Mouse (Mus musculus): Measurements from ENCODE around the gene Ptprn2. TPM values are rescaled to one million over a fixed set of nuclear protein-coding genes. Genes with fewer than 3 reads are reported as not detected.

Ptprn2 gene
- polyA plus RNA-seq, 1 experiment from 2014 or later, result 7.9 TPM

DNA sequence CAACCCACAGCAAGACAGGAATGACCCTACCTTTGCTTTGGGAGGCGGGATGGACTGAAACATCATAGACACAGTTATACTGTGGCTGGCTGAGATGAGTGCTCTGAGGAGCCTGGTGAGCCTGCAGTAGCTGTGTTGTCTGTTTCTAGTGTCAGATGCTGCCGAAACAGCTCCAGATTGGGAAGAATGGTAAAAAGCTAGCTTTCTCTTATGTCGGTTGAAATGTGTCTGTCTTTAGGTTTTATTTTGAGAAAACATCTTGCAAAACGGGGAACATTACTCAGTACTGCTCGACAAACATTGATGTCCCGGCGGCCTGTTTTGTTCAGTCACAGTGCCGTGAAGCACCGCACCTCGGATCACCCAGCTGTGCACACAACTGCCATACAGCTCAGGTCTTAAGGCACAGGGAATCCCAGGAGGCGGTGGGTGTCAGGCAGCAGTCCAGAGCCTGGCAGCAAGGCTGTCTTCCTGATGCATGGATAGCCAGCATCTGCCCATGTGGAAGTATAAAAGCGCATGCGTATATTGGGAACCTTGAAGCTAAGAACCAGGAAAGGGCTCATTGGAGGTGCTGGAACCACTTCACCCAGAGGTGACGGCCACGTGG, 689.7 kb downstream of the Ptprn2 start:
- Histone ChIP-seq H3K27me3 (ENCODE audit: low read depth, poor library complexity, severe bottlenecking) (no peaks in the 10 kb centered on the region), H3K36me3 (peaks cover 89% of the 10 kb centered on the region), H3K4me3 (peak overlapping the region; percentile 19; the same call in 1 of the 2 replicates), H3K4me1 (peaks cover 92% of the 10 kb centered on the region), H3K27ac (replicated peaks) (peak overlapping the region; percentile 89), H3K9me3 (replicated peaks) (no peaks in the 10 kb centered on the region)
- no peak for DNase-seq (ENCODE audit: low spot score)
- 77% methylated on average over 15 of the region's 15 CpGs for WGBS

DNA sequence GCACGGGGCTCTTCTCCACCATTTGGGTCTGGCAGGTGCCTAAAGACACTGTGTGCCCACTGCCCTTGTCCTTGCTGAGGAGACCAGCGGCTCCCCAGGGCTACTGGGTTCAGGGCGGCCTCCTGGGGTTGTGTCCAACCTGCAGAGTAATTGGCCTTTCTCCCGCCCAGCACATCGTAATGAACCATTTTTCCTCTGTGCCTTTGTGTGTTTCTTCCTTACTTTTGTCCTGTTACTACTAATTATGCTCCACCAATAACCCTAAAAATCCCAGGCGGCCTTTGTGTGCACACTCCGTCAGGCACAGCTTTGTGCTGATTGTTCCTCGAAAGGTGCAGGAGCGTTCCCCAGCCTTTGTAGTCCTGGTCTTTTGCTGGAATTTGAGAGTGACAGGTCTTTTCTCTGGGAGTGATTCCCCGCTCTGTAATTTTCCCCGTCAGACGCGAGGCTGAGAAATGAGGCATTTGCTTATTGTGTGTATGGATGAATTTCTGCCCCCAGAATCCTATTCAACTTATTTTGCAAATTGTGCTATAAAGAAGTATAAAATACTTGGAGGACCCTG, 690.8 kb downstream of the Ptprn2 start:
- no peak for DNase-seq (ENCODE audit: low spot score)
- Histone ChIP-seq H3K27me3 (ENCODE audit: low read depth, poor library complexity, severe bottlenecking) (no peaks in the 10 kb centered on the region), H3K9me3 (replicated peaks) (no peaks in the 10 kb centered on the region), H3K4me3 (peak overlapping the region; percentile 29; the same call in 1 of the 2 replicates), H3K4me1 (peaks cover 90% of the 10 kb centered on the region), H3K27ac (replicated peaks) (peak overlapping the region; percentile 89), H3K36me3 (peaks cover 89% of the 10 kb centered on the region)
- 38% methylated on average over 13 of the region's 13 CpGs for WGBS

DNA sequence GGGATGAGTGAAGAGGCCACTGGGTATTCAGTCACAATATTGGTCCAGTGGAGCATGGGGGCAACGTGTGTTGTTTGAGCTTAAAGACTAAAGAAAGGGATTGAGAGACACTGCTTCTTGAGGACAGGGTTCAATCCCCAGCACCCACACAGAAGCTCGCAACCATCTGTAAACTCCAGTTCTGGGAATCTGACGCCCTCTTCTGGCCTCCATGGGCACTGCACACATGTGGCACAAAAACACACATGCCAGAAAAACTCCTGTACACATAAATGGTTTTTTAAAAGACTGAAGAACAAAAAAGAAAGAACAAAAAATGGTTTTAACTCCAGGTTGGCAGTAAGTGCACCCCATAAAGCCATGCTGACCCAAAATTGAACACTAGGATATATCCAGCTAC, 701.6 kb downstream of the Ptprn2 start:
- 84% methylated on average over 3 of the region's 3 CpGs for WGBS
- Histone ChIP-seq H3K4me3 (no peak overlapping the region), H3K4me1 (peaks cover 15% of the 10 kb centered on the region), H3K36me3 (peaks cover 100% of the 10 kb centered on the region), H3K9me3 (replicated peaks) (peaks cover 18% of the 10 kb centered on the region), H3K27ac (replicated peaks) (no peak overlapping the region), H3K27me3 (ENCODE audit: low read depth, poor library complexity, severe bottlenecking) (no peaks in the 10 kb centered on the region)
- DNase-seq (ENCODE audit: low spot score), result no peak

DNA sequence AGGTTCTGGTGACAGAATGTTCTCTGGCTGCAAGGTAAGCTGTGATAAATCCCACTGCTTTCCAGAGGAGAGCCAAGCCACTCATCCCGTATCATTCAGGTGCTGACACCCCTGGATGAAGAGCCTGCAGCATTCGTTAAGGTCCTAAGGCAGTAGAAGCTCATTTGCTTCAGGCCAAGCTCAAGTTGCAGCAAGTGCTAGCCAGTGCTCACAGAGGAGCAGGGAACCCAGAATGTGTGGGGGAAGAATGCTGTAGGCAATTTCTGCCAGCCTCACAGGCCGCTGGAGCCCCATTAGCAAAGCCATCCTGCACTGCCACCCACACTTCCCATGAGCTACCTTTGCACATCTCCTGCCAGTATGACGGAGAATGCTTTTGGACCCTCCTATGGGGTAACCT, 706.5 kb downstream of the Ptprn2 start:
- no peaks in the 10 kb centered on the region for H3K27me3 ChIP-seq (ENCODE audit: low read depth, poor library complexity, severe bottlenecking)
- DNase-seq (ENCODE audit: low spot score), result no peak
- H3K27ac ChIP-seq (replicated peaks), result 0 out of 2 replicates have a peak overlapping the region, but pooled peaks have one; percentile 15
- WGBS, result 86% methylated on average over 4 of the region's 4 CpGs
- H3K4me3 ChIP-seq, result no peak overlapping the region
- H3K4me1 ChIP-seq, result peaks cover 61% of the 10 kb centered on the region
- peaks cover 87% of the 10 kb centered on the region for H3K36me3 ChIP-seq
- H3K9me3 ChIP-seq (replicated peaks), result peaks cover 1% of the 10 kb centered on the region

DNA sequence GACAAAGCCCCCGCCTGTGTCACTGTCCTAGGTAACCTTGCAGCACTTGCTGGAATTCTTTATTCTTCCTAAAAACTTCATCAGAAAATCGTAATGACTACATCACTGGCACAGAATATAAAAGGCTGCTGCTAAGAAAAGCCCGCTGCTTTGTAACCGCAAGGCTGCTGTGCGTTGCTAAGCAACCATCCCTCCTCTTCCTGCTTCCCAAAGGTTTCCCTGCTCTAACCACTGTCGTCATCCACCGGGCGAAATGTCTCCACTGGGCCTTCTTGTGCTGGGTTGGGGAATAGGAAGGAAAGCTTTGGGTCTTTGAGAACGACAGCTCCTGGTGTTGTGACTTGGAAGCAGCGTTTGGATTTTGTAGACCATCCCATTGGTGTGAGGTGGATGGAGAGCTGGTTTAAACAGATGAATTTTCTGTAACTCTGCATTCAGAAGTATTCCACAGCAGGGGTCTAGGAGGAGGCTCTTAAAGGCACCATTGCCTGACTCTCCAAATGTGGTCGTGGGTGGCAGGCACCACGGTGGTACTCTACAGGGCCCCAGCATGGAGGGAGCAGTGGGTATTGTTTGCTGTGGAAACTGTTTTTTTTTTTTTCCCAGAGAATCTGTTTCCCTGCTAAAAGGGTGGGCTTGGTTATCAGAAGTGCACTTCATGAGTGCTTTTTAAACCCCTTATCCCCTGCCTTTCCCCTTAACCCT, 711.4 kb downstream of the Ptprn2 start:
- WGBS, result 2% methylated on average over 12 of the region's 12 CpGs
- peak; percentile 80 for DNase-seq (ENCODE audit: low spot score)
- peaks cover 67% of the 10 kb centered on the region for H3K36me3 ChIP-seq
- H3K27ac ChIP-seq (replicated peaks), result peak overlapping the region; percentile 82
- peak overlapping the region; percentile 28; the same call in 1 of the 2 replicates for H3K4me3 ChIP-seq
- no peaks in the 10 kb centered on the region for H3K9me3 ChIP-seq (replicated peaks)
- peaks cover 100% of the 10 kb centered on the region for H3K4me1 ChIP-seq
- H3K27me3 ChIP-seq (ENCODE audit: low read depth, poor library complexity, severe bottlenecking), result no peaks in the 10 kb centered on the region

DNA sequence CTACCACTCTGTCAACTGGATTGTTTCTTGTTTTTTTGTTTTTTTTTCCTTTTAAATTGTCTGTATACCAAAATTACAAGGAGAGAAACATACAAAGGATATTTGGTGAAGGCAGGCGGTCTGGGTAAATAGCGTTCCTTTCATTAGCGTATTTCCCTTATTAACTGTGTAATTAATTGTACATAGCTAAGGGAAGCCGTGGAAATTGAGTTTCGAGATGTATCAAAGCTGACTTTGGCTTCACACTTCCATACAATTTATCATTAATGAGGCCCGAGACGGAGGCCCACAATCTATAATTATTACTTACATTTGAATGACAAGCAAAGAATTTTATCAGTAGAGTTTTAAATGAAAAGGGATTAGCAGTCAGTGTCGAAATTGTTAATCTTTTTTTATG, 712.6 kb downstream of the Ptprn2 start:
- no peaks in the 10 kb centered on the region for H3K9me3 ChIP-seq (replicated peaks)
- peak overlapping the region; percentile 82 for H3K27ac ChIP-seq (replicated peaks)
- peaks cover 67% of the 10 kb centered on the region for H3K36me3 ChIP-seq
- no peak for DNase-seq (ENCODE audit: low spot score)
- peaks cover 100% of the 10 kb centered on the region for H3K4me1 ChIP-seq
- WGBS, result 58% methylated on average over 8 of the region's 8 CpGs
- no peak overlapping the region for H3K4me3 ChIP-seq
- H3K27me3 ChIP-seq (ENCODE audit: low read depth, poor library complexity, severe bottlenecking), result no peaks in the 10 kb centered on the region

DNA sequence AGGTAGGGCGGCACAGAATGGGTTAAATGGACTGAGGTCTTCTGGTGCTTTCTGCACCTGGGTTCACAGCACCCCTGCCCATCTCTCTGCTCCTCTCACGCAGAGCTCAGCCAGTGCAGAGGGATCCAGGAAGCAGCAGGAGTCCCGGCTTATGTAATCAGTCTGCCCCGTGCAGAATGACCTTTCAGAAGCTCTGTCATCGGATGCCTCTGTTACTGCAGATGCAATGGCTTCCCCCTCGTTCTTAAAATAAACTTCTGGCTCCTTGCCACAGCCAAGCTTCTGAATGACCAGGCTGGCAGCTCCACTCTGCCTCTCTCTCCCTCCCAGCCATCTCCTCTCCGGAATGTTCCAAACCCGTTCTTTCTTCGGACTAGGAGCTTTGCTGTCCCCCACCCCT, 714.6 kb downstream of the Ptprn2 start:
- peak; percentile 34 for DNase-seq (ENCODE audit: low spot score)

DNA sequence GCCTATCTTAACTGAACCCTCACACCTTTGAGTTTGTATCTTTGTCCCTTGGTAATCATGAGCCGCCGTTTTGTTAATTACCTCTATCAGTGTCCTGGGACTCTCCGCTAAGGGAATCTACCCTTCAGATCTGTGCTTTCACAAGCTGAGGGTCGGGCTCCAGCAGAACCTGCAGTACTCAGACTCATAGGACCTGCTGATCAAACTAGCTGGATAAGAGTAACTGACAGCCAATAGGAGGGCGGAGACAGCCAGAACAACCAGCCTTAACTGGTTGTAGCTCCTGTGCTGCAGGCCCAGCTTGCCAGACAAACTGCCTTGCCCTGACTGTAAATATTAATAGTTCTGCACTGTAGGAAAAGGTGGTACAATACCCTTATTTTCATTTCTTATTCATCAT, 715.1 kb downstream of the Ptprn2 start:
- Histone ChIP-seq H3K4me1 (peaks cover 93% of the 10 kb centered on the region), H3K27ac (replicated peaks) (peak overlapping the region; percentile 79), H3K36me3 (peaks cover 67% of the 10 kb centered on the region), H3K9me3 (replicated peaks) (no peaks in the 10 kb centered on the region), H3K4me3 (no peak overlapping the region), H3K27me3 (ENCODE audit: low read depth, poor library complexity, severe bottlenecking) (no peaks in the 10 kb centered on the region)
- DNase-seq (ENCODE audit: low spot score), result no peak
- 65% methylated on average over 5 of the region's 5 CpGs for WGBS

More for the DNA sequence above, 714.6 kb downstream of the Ptprn2 start:
- peak overlapping the region; percentile 79 for H3K27ac ChIP-seq (replicated peaks)
- peaks cover 98% of the 10 kb centered on the region for H3K4me1 ChIP-seq
- peaks cover 67% of the 10 kb centered on the region for H3K36me3 ChIP-seq
- 23% methylated on average over 9 of the region's 9 CpGs for WGBS
- H3K4me3 ChIP-seq, result no peak overlapping the region
- H3K27me3 ChIP-seq (ENCODE audit: low read depth, poor library complexity, severe bottlenecking), result no peaks in the 10 kb centered on the region
- no peaks in the 10 kb centered on the region for H3K9me3 ChIP-seq (replicated peaks)

DNA sequence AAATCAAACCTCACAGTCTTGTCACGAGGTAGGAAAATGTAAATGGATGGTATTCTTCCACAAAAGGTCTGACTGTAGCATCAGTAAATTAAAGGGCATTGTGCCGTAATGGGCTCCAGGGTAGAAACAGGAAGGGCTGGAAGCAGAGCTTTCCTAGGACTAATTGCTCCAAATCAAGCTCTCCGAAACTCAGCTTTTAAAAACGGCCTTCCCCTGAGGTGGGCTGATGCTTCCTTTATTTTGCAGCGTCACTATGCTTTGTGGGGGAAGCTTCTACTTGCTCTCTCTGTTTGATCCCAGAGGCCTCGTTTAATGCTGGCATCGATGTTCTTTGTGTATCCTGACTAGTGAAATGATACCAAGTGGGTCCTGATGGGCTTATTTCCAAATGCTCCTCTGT, 718.0 kb downstream of the Ptprn2 start:
- H3K36me3 ChIP-seq, result peaks cover 94% of the 10 kb centered on the region
- no peak for DNase-seq (ENCODE audit: low spot score)
- H3K4me1 ChIP-seq, result peaks cover 76% of the 10 kb centered on the region
- no peak overlapping the region for H3K4me3 ChIP-seq
- H3K9me3 ChIP-seq (replicated peaks), result no peaks in the 10 kb centered on the region
- peak overlapping the region; percentile 29; the same call in 1 of the 2 replicates for H3K27ac ChIP-seq (replicated peaks)
- 74% methylated on average over 7 of the region's 7 CpGs for WGBS
- no peaks in the 10 kb centered on the region for H3K27me3 ChIP-seq (ENCODE audit: low read depth, poor library complexity, severe bottlenecking)

DNA sequence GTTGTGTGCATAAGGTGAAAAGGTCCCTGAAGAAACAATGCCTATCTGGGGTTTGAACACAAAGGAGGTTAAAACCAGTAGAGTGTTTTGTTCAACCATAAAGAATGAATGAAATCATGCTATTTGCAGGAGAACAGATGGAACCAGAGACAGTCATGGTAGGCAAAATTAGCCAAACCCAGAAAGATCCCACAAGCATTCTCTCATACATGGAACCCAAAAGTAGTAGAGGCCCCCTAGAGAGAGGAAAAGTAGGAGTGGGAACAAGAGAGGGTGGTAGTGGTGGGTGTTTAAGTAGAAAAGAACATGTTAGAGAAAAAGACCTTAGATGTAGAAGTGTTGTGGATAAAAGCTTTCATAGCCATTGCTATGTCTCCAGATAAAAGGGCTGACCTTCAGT, 719.4 kb downstream of the Ptprn2 start:
- H3K4me1 ChIP-seq, result peaks cover 62% of the 10 kb centered on the region

DNA sequence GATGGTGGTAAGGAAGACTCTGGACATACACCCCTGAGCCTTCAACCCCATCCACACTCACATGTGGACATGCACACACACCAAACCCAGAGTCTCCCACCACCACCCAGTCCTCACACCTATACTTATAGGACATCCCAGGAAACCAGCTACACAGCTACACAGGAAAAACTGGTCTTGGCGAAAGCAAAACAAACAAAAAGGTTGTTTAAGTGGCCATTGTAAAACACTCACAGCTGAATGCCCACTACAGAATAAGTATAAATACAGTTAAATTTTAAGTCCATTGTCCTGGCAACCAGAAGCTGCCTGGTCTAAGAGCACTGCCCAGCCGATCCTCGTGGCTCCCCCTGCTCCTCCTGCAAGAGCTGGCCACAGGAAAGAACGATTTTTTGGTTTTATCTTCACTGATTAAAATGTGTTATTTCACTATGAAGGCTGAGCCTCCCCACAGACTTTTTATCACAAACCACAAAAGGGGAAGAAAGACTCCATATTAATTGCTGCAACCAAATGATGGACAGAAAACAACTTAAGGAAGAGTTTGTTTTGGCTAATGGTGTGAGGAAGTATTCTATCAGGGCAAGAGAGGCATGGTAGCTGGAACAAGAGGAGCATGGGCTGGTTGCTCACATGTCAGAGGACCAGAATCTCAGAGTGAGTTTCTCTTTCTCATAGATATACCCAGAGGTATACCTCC, 722.1 kb downstream of the Ptprn2 start:
- Histone ChIP-seq H3K27me3 (ENCODE audit: low read depth, poor library complexity, severe bottlenecking) (no peaks in the 10 kb centered on the region), H3K36me3 (peaks cover 99% of the 10 kb centered on the region), H3K9me3 (replicated peaks) (no peaks in the 10 kb centered on the region), H3K4me3 (no peak overlapping the region), H3K4me1 (peaks cover 35% of the 10 kb centered on the region), H3K27ac (replicated peaks) (no peak overlapping the region)
- WGBS, result 77% methylated on average over 4 of the region's 4 CpGs
- DNase-seq (ENCODE audit: low spot score), result no peak

More for the DNA sequence above, 719.4 kb downstream of the Ptprn2 start:
- no peak overlapping the region for H3K27ac ChIP-seq (replicated peaks)
- H3K4me3 ChIP-seq, result no peak overlapping the region
- H3K27me3 ChIP-seq (ENCODE audit: low read depth, poor library complexity, severe bottlenecking), result no peaks in the 10 kb centered on the region
- peaks cover 97% of the 10 kb centered on the region for H3K36me3 ChIP-seq
- H3K9me3 ChIP-seq (replicated peaks), result no peaks in the 10 kb centered on the region
- no peak for DNase-seq (ENCODE audit: low spot score)

DNA sequence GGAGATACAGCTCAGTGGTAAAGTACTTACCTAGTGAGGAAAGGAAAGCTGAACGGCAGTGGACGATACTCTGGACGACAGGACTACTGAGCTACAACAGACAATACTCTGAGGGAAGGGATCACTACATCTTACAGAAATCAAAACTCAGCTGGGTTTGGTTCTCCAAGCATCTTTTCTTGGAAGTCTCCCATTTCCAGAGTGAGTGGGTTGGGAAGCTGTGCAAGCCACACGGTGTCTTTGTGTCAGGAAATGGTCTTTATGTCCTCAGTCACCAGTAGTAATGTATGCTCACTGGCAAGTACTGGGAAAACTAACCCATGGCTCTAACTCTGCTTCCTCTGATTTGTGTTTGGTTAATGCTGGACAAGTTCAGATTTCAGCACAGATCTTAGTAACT, 724.9 kb downstream of the Ptprn2 start:
- DNase-seq (ENCODE audit: low spot score), result no peak
- Histone ChIP-seq H3K4me3 (no peak overlapping the region), H3K9me3 (replicated peaks) (no peaks in the 10 kb centered on the region), H3K36me3 (peaks cover 99% of the 10 kb centered on the region), H3K4me1 (peaks cover 12% of the 10 kb centered on the region; the same call in 1 of the 2 replicates), H3K27ac (replicated peaks) (no peak overlapping the region), H3K27me3 (ENCODE audit: low read depth, poor library complexity, severe bottlenecking) (no peaks in the 10 kb centered on the region)
- 90% methylated on average over 4 of the region's 4 CpGs for WGBS

Measured in midbrain, embryonic 10.5 days (tissue).